Mouse (Mus musculus) neural tube, embryonic 10.5 days (tissue): ENCODE data around the gene Brat1.

Experiments used
- DNase-seq: peaks from one replicate; pipeline ENCODE4 v3.0.0-alpha.2; 2017; ENCODE audit warnings: low spot score; ENCODE audit errors: extremely low spot score

The Brat1 gene

DNA sequence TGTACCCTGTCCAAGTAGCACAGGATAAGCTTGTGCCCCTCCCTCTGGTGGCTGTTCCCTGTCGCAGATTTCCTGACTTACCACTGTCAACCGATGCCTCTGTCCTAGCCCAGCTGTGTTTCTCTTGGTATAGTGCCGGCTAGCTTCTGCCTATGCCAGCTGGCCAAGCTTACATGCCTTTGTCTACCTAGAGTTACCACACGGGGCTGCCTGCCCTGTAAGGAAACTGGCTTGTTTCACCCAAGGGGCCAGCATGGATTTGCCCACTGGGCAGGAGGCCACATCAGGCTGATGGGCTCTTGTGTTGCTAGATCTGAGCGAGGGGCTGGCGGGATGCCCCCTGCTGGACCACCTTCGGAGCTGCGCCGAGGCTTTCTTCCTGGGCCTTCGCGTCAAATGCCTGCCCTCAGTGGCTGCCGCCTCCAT, 38.9 kb downstream of the Brat1 start:
- no peak for DNase-seq

DNA sequence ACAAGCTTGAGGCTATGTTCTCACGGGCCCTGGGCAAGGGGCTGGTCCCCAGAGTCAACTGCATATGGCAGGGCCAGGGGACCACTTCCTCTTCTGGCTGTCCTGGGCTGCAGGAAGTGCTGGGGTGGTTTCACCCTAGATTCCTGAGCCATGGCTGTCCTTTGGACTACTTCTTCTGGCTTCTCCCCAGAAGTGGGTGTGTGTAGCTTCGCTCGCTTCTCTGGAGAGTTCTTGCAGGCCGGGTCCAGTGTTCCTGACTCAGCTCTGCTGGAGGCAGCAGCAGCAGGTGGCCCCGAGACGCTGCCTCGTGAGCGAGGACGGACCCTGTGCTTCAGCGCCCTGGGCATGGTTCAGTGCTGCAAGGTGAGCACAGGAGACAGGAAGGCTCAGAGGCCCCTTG, 43.6 kb downstream of the Brat1 start:
- no peak for DNase-seq

DNA sequence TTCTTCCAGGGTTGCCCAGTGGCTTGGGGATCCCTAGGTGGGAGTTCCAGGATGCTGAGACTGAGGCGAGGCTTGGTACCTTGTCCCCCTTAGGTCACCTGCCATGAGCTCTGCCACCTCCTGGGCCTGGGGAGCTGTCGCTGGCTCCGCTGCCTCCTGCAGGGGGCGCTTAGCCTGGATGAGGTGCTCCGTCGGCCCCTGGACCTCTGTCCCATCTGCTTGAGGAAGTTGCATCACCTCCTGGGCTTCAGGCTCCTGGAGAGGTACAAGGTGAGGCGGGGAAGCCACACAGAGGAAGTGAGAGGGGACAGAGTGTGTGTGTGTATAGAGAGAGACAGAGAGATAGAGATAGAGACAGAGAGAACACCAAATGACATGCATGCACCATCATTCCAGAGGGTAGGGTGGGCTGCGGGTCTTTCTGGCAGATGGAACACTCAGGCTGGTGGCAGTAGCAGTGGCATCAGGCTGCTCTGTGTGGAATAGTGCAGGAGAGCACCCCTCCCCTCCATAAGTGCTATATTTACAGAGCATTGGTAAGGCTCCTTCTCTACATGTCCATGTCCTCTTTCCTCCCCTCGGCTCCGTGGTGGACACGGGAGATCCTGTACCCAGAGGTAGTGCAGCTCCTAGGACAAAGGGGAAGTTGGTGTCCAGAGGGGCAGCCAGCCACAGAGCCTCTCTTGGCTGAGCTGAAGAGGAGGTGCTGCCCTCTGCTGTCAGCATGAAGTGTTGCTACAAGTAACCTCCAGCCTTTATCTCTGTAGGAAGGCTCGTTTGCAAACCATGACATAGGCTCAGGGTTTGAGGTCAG, 44.5 kb downstream of the Brat1 start:
- peak; percentile 79 for DNase-seq

DNA sequence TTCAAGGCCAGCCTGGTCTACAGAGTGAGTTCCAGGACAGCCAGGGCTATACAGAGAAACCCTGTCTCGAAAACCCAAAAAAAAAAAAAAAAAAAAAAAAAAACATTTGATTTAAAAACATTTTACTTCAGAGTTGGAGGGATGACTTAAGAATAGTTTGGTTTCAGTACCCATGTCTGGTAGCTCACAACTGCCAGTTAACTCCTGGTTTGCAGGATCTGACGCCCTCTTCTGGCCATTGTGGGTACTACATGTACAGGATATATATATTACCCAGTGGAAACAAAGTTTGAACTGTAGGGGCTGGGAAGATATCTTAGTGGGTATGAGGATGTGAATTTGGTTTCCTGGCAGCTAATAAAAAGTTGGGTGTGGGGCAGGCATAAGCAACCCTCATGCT, 46.1 kb downstream of the Brat1 start:
- DNase-seq, result no peak

DNA sequence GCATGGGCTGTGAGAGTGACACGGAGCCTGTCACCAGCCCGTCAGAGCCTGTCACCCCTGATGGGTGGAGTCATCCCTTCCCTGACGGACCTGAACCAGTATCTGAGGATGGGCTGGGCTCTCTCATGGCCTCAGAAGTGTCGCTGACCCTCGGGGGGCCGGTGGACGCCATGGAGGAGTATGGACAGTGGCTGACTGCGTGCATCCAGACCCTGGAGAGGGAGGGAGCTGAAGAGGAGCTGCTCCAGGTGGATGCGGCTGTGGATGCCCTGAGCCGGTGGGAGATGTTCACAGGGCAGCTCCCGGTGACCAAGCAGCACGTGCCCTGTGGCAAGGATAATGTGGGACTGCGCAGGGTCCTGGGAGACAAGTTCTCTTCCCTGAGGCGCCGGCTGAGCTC, 47.2 kb downstream of the Brat1 start:
- DNase-seq, result no peak

DNA sequence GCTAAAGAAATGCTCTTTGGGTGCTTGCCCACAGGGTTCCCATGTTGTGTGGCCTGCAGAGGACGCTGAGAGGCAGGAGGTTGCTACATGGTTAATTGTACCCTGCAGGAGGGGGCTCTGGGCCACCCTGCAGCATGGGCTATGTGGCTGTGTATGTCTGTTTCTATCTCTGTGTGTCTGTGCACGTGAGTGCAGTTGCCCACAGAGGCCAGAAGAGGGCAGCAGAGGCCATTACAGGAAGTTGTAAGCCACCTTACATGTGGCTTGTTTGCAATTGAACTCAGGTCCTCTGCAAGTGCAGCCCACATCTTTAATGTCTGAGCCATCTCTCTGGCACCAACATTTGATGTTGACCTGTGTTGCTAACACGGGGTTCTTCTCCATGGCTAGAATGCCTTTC, 47.8 kb downstream of the Brat1 start:
- no peak for DNase-seq

DNA sequence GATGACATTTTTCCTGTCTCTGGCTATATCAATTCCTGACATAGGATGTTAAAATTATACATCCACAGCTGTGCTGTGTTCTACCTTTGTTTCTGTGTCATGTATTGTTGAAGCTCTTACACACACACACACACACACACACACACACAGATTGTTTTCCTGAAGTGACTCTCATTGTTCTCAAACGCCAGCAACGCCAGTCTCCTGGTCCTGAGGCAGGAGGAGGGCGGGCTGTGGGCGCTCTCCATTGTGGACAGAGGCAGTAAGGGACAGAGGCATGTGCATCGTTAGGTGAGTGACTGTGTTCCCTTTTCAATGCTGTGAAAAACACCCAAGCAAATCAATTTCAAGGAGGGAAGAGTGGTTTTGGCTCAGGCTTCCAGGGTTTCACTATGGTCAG, 48.4 kb downstream of the Brat1 start:
- no peak for DNase-seq

DNA sequence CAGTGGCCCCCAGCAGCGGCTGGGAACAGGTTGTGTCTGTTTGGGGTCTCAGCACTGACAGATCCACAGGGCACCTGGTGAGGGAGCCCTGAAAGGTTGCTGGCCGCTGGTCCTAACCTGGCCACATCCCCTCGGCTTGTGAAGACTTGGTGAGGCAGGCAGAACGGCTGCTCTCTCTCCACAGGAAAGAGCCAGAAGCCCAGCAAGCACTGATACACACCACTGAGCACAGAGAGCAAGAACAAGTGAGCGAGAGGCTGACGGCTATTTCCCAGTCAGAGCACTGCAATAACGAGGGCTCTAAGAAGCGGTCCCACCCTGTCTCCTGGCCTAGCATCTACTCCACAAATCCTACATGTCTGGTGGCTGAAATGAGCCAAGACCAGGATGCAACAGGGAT, 54.1 kb downstream of the Brat1 start:
- no peak for DNase-seq

DNA sequence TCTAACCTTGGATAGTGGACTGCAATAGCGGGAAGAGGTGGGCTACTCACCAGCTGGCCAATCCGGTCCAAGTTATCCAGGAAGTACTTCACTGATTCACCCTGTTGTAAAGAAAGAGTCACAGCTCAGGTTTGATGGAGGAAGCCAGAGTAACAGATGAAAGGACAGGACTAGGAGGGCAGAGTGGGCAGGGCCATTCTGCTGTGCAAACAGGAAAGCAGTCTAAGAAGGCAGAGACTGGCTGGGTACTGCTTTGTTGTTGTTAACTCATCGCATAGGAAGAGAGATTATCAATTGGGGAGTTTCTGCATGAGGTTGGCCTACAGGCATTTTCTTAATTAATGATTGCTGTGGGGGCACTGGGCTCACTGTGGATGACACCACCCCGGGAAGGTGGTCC, 57.7 kb downstream of the Brat1 start:
- DNase-seq, result no peak

DNA sequence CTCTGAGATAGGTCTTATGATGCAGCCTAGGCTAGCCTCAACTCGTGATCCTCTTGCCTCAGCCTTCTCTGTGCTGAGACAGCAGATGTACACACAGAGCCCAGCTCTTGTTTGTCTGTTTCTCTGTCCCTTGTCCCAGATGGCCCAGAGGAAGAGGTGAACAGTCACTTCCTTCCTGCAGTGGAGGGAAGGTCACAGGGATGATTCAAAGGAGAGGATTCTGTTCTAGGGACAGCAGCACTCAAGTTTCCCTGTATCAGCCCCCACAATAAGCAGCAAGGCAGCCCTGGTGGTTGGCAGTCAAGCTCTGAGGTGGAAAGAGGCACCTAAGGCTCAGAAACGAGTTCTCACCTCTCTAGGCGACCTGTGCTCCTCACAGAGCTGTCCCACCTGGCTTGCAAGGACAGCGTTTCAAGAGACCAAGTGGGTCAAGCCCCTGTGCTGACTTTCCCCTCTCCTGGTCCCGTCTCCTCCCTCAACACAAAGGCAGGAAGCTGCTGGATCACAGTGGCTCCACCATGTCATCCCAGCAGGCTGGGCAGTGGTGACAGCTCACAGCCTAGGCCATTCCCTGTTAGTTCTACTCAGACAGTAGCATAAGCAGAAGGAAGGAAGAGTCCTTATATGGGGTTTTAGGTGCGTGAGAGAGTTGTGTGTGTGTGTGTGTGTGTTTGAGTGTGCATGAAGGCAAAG, 60.3 kb downstream of the Brat1 start:
- no peak for DNase-seq

DNA sequence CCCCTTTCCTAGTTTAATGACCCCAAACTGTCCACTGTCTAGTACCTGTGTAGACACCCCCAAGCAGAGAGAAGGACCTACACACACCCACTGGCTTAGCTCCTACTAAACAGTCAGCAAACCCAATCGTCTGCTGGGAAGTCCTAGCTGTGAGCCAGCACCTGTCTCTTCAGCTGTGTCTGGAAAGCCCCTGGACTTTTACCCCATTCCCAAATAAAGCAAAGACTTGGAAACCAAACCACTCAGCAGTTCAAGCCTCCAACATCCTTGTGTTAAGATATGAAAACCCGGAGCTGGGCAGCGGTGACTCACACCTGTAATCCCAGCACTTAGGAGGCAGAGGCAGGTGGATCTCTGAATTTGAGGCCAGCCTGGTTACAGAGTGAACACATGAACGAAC, 61.8 kb downstream of the Brat1 start:
- no peak for DNase-seq

DNA sequence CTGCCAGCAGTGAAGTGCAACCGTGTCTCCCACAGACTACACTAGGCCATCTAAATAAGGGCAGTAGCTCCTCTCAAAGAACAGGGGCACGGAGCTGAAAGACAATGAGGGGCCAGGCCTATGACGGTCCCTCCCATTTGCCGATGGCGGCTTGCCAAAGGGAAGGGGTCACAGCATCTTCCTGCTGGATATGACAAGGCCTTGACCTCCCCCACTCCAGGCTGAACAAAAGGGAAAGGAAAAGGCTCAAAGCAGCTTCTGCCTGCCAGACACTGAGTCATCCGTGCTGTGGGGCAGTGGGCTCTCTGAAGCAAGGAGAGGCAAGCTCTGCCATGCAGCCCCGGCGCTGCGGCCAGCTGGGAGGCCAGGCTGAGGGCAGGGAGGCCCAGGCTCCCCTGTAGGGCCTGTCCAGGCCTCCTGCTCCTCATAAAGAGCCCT, 62.9 kb downstream of the Brat1 start:
- DNase-seq, result peak; percentile 58

DNA sequence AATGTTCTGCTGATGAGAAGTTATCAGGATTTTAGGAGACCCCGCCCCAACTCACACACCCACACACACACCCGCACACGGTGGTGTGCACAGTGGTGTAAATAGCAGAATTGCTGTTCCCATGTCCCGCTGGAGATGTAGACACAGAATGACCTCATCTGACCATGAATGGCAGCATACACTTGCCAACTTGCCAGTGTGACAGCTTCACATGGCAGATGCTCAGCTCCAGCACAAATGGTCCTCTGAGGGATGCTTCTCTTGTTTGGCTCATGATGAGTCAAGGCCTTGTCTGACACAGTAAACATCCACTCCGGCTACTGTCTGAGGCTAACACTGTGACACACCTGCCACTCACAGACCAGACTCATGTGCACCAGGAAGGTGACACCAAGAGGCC, 63.5 kb downstream of the Brat1 start:
- DNase-seq, result no peak
